Mouse (Mus musculus): Measurements from ENCODE around the gene Acad10. TPM values are rescaled to one million over a fixed set of nuclear protein-coding genes. Genes with fewer than 3 reads are reported as not detected.

Acad10 gene
- total RNA-seq, 1 experiment from 2014 or later = 1.7 TPM

DNA sequence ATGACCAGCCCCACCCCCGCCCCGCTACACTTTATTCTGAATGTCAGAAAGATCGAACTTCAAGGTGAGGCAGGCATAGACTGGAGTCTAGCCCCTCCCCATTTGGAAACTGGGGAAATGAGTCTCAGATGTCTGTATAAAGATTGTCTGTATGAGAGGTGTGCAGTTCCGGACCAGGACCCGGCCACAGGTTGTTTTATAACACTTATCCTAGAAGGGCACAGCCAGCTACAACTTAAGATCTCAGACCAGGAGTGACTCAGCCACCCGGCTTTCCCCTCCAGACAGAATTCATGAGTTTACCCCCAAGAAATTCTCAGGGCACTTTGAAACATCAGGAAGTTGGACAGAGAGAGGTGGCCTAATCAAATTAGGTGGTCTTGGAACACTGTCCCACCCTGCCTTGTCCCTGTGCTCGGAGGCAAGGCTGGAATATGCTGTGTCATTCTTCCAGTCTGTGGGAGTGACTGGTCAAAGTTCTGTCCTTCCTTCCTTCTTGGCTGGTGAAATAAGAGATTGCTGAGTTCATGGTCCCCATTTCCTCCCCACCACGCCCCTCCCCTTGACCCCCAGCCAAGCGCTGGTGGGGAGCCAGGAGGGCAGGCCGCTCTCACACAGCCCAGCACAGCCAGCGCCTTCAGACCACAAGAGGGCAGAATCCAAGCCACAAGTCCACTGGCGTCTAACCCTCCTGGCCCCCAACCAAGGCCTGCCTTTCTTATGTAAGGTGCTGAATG lies 76.4 kb downstream of the Acad10 start:
- peak; percentile 88 for ATAC-seq (replicated peaks; ENCODE audit: insufficient number of reproducible peaks, low FRiP score, low TSS enrichment, poor library complexity, severe bottlenecking)

GRCm38 (mm10) chr5:121581945-121582344 lies 78.4 kb downstream of the Acad10 start:
- ATAC-seq (replicated peaks; ENCODE audit: insufficient number of reproducible peaks, low FRiP score, low TSS enrichment, poor library complexity, severe bottlenecking) = no peak

DNA sequence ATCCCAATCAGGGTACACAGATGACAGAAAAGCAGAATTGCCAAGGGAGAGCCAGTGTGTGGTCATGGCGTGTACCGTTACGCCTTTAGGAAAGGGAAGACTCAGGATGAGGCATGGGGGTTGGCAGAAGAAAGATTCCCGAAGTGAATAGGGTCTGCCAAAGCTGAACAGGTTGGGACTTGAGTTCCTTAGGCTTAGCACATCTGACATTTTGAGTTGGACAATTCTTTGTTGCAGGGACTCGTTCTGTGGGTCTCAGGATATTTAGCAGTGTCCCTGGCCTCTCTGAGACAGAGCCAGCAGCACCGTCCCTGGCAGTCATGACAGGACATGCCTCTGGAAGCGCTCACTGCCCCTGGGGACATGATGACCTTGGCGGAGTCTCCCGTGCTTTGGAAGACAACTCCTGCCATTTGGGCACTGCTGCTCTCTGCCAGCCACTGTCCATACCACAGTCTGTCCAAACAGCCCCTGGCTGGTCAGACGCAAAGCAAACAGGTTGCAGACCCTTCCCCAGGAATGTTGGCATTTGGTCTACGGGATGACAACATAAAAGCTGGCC lies 83.3 kb downstream of the Acad10 start:
- no peak for ATAC-seq (replicated peaks; ENCODE audit: insufficient number of reproducible peaks, low FRiP score, low TSS enrichment, poor library complexity, severe bottlenecking)

DNA sequence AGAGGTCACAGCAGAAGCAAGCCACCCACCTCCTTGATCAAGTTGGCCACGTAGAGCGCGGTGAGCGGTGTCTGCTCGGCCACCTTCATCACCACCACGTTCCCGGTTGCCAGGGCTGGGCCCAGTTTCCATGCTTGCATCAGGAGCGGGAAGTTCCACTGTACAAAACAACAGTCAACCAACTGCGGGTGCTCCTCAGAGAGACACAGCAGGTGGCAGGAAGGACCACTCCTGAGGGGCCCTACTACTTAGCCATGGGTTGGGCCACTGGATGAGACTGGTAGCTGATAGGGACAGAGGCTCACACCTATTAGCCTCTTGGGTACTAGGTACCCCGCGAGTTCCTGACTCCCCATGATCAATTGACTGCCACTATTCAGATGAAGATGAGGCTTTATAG lies 84.4 kb downstream of the Acad10 start:
- no peak for ATAC-seq (replicated peaks; ENCODE audit: insufficient number of reproducible peaks, low FRiP score, low TSS enrichment, poor library complexity, severe bottlenecking)

- no peak for ATAC-seq (replicated peaks; ENCODE audit: insufficient number of reproducible peaks, low FRiP score, low TSS enrichment, poor library complexity, severe bottlenecking)
Observed at GRCm38 (mm10) chr5:121574145-121574544, 86.2 kb downstream of the Acad10 start.

Other genes starting within 250 kb of the Acad10 start
- 0.53 TPM in 1 of 3 replicates, not detected in the others for gene Tmem116, start 208.6 kb downstream of the Acad10 start, total RNA-seq (2017)
- 290 to 464 TPM (median 461 TPM) in 3 replicates for gene Erp29, start 208.0 kb downstream of the Acad10 start, total RNA-seq (2017)
- gene Adam1b, start 157.1 kb downstream of the Acad10 start, total RNA-seq (2017) = 0.57 TPM in 1 of 3 replicates, not detected in the others
- gene Adam1a, start 115.0 kb downstream of the Acad10 start, total RNA-seq (2017) = 4.0 to 6.5 TPM (median 4.4 TPM) in 3 replicates
- gene Gm42878, start 115.0 kb downstream of the Acad10 start, total RNA-seq (2017) = not detected in 3 replicates
- gene Mapkapk5, start 114.6 kb downstream of the Acad10 start, total RNA-seq (2017) = 129 to 201 TPM (median 159 TPM) in 3 replicates
- gene Aldh2, start 66.7 kb downstream of the Acad10 start, total RNA-seq (2017) = 233 to 306 TPM (median 259 TPM) in 3 replicates
- 0.10 to 6.7 TPM (median 0.96 TPM) in 3 replicates for gene Acad12, start 41.6 kb downstream of the Acad10 start, total RNA-seq (2017)
- 109 to 124 TPM (median 113 TPM) in 3 replicates for gene Brap, start within 50 bp of the Acad10 start, total RNA-seq (2017)
- 24.4 to 49.0 TPM (median 40.7 TPM) in 3 replicates for gene Atxn2, start 50.8 kb upstream of the Acad10 start, total RNA-seq (2017)
- 37.3 to 51.6 TPM (median 46.2 TPM) in 3 replicates for gene Sh2b3, start 177.1 kb upstream of the Acad10 start, total RNA-seq (2017)
- 1.6 to 2.0 TPM (median 1.6 TPM) in 3 replicates for gene Pheta1, start 188.5 kb upstream of the Acad10 start, total RNA-seq (2017)